Mouse (Mus musculus) neural tube, embryonic 14.5 days (tissue): ENCODE measurements around the gene H60b. TPM values are rescaled to one million over a fixed set of nuclear protein-coding genes. Genes with fewer than 3 reads are reported as not detected.

Experiments
- polyA plus RNA-seq: library from polyadenylated mRNA; unstranded; fragments of >200 nt; fragmentation: Nextera tagmentation; extraction: Ambion mirVana; gene quantifications from 2 replicates; pipeline ENCODE4 v1.2.1, GENCODE M21; 2014

Gene H60b
- polyA plus RNA-seq, 1 experiment from 2014 or later, result 0.37 TPM

Other genes starting within 250 kb of the H60b start
- gene 4930444G20Rik, start 90.5 kb upstream of the H60b start, polyA plus RNA-seq, result not detected in 2 replicates
- 1.7 TPM in 2 replicates for gene E030030I06Rik, start 9.3 kb upstream of the H60b start, polyA plus RNA-seq
- gene Raet1e, start within 50 bp of the H60b start, polyA plus RNA-seq, result 0.29 and 0.90 TPM in 2 replicates
- gene Raet1d, start 202.0 kb downstream of the H60b start, polyA plus RNA-seq, result 0.76 and 1.7 TPM in 2 replicates